Mouse (Mus musculus) kidney, adult 2 months (tissue): Measurements from ENCODE around the gene Cldn18.

Experiments used
- CTCF ChIP-seq: fragments of 200-500 bp; conservative IDR thresholded peaks from 2 replicates; pipeline ENCODE4 v1.5.1; 2011; ENCODE audit warnings: low read depth, mild to moderate bottlenecking, control low read depth, low read length, moderate library complexity, mixed read lengths; ENCODE audit not compliant: insufficient read depth, insufficient read length
- POLR2A ChIP-seq: fragments of 200-500 bp; IDR thresholded peaks from one replicate; pipeline ENCODE4 v1.6.1; 2011; ENCODE audit warnings: low read depth, low read length, control low read depth

- TF ChIP-seq CTCF (no peak), POLR2A (no peak)
Observed at GRCm38 (mm10) chr9:99639957-99640356, 77.1 kb downstream of the Cldn18 start.
